Mouse (Mus musculus): Measurements from ENCODE around the gene Plxnd1. TPM values are rescaled to one million over a fixed set of nuclear protein-coding genes. Genes with fewer than 3 reads are reported as not detected.

Gene Plxnd1
- 35.9 TPM for polyA plus RNA-seq (2014; fragmentation: Illumina TruSeq; extraction: RNeasy Lipid Tissue Mini Kit (QIAGEN cat#74804); ENCODE audit: low read depth, low replicate concordance)

GRCm38 (mm10) chr6:115994877-115995520, at the start of gene Plxnd1:
Gene Plxnd1 (minus strand): TSS chr6:115995005.

GRCm38 (mm10) chr6:115944638-115945037, 50.2 kb downstream of the Plxnd1 start, which contains the start of gene H1foo:
Gene H1foo (plus strand): TSS chr6:115944938.

GRCm38 (mm10) chr6:115931639-115932038, 63.2 kb downstream of the Plxnd1 start, which contains the start of gene Rho:
Gene Rho (plus strand): TSS chr6:115931748.

Other genes with a start within 250 kb of the Plxnd1 start
- not detected for gene Tmem40, start 232.6 kb downstream of the Plxnd1 start, polyA plus RNA-seq (2014; fragmentation: Illumina TruSeq; extraction: RNeasy Lipid Tissue Mini Kit (QIAGEN cat#74804); ENCODE audit: low read depth, low replicate concordance)
- gene Cand2, start 220.5 kb downstream of the Plxnd1 start, polyA plus RNA-seq (2014; fragmentation: Illumina TruSeq; extraction: RNeasy Lipid Tissue Mini Kit (QIAGEN cat#74804); ENCODE audit: low read depth, low replicate concordance) = 5.2 TPM
- gene Rpl32, start 186.3 kb downstream of the Plxnd1 start, polyA plus RNA-seq (2014; fragmentation: Illumina TruSeq; extraction: RNeasy Lipid Tissue Mini Kit (QIAGEN cat#74804); ENCODE audit: low read depth, low replicate concordance) = 179 TPM
- not detected for gene Efcab12, start 156.6 kb downstream of the Plxnd1 start, polyA plus RNA-seq (2014; fragmentation: Illumina TruSeq; extraction: RNeasy Lipid Tissue Mini Kit (QIAGEN cat#74804); ENCODE audit: low read depth, low replicate concordance)
- 5.7 TPM for gene Mbd4, start 141.6 kb downstream of the Plxnd1 start, polyA plus RNA-seq (2014; fragmentation: Illumina TruSeq; extraction: RNeasy Lipid Tissue Mini Kit (QIAGEN cat#74804); ENCODE audit: low read depth, low replicate concordance)
- 13.0 TPM for gene Ift122, start 141.5 kb downstream of the Plxnd1 start, polyA plus RNA-seq (2014; fragmentation: Illumina TruSeq; extraction: RNeasy Lipid Tissue Mini Kit (QIAGEN cat#74804); ENCODE audit: low read depth, low replicate concordance)
- gene Rho, start 63.3 kb downstream of the Plxnd1 start, polyA plus RNA-seq (2014; fragmentation: Illumina TruSeq; extraction: RNeasy Lipid Tissue Mini Kit (QIAGEN cat#74804); ENCODE audit: low read depth, low replicate concordance) = 0.17 TPM
- not detected for gene H1foo, start 50.1 kb downstream of the Plxnd1 start, polyA plus RNA-seq (2014; fragmentation: Illumina TruSeq; extraction: RNeasy Lipid Tissue Mini Kit (QIAGEN cat#74804); ENCODE audit: low read depth, low replicate concordance)
- gene Tmcc1, start 198.5 kb upstream of the Plxnd1 start, polyA plus RNA-seq (2014; fragmentation: Illumina TruSeq; extraction: RNeasy Lipid Tissue Mini Kit (QIAGEN cat#74804); ENCODE audit: low read depth, low replicate concordance) = 10.4 TPM
- 51.1 TPM for gene Washc2, start 213.0 kb upstream of the Plxnd1 start, polyA plus RNA-seq (2014; fragmentation: Illumina TruSeq; extraction: RNeasy Lipid Tissue Mini Kit (QIAGEN cat#74804); ENCODE audit: low read depth, low replicate concordance)

Measured in adrenal gland, adult 10 weeks (tissue).